Mouse (Mus musculus) brain, embryonic 18.5 days (tissue): ENCODE measurements at regions not wholly inside any gene's neighbourhood (a gene's known extent, or its start where the extent isn't known, plus 50 kb on each side); places are given as distances from the start of the nearest gene placed in this dataset.

Source experiments
- DNase-seq: peaks from one replicate; pipeline ENCODE4 v3.0.0-alpha.2; 2012; ENCODE audit warnings: low read depth, low spot score

DNA sequence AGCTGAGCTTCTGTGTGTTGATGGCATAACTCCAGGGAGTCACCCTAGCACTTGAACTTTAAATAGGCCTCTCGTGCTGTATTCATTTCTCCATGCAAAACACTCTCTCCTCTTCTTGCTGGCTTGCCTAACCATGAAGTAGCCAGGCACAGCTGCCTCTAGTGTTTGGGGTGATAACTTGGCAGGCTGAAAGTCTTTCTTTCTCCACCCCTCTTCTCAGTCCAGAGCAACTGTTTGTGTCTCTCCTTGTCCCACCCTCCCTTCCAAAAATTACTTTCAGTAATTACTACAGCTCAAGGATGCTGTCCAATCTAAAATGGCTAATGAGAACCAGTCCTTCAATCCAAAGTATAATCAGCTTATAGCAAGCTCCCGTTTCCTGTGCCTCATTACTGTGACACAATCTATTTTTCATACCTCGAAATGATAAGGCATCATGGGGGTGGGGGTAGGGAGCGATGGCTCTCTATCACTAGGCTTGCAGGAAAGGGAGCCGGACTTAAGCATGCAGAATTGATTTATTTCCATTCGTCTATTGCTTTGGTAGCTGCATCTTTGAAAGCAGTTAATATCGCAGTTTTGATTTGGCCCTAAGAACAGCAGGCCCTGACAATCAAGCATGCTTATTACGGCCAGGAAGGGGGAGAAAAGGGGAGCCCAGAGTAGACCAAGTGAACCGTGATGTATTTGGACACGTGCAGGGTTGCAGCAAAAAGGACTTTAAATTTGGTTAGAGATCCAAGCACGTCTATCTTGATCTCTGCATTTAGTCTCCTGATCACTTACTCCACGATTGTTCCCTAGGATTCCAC, 943.8 kb downstream of the Slc4a3 start:
- no peak for DNase-seq

- no peak for DNase-seq
These were observed 944.7 kb downstream of the Slc4a3 start for GRCm38 (mm10) chr1:76490719-76491118.

DNA sequence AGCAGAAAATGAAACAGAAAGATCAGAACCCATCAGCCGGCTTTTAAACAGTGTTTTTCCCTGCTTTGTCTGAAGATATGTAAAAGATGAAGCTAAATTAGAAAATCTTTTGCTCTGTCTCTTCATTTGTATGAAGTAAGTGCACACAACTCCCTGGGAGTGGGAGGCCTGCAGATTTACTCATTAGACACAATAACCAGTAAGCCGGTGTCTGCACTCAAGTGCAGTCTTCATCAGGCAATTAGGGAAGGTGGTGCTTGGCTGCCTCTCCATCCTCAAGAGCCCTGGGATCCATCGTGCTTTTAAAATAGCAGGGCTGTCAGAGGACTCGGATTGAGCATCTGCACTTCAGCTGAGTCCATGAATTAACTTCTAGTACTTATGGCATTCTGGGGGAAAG, 945.1 kb downstream of the Slc4a3 start:
- DNase-seq, result no peak

GRCm38 (mm10) chr1:76505150-76505549, 959.1 kb downstream of the Slc4a3 start:
- DNase-seq, result no peak

- DNase-seq, result no peak
These were observed 962.8 kb downstream of the Slc4a3 start for GRCm38 (mm10) chr1:76508821-76509220.

DNA sequence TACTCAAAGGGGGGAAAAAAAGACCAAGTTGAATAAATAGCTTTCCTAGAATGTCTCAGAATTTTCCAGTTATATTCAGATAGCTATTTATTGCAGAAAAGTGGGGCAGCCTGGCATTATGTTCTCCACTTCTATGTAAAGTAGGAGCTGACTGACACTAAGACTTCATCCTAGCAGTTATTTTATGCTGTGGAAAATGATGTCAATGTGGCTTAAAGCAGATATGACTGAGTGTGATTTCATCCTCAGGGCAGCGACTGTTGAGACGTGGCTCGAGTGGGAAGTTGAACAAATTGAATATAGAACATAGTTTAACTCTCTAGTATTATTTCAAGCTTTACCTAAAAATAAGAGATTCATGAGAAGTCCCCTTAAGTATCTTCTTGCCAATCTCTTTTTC, 963.4 kb downstream of the Slc4a3 start:
- no peak for DNase-seq

DNA sequence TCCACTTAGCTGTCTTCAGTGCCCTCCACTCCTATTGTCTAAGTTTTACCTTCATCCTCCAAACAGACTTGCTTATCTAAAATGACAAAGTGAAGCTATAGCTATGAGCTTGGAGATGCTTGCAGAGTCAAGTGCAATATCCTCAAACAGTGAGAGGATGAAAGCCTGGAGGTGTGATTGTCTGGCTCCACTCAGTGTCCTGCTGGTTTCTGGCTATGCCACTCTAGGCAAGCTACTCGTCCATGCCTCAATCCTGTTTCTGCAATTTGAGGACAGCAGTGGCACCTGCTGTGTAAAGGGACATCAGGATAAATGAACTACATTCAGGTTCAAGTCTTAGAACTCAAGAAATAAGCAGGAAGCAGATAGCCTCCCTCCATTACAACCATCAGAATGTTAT, 966.1 kb downstream of the Slc4a3 start:
- DNase-seq, result no peak

DNA sequence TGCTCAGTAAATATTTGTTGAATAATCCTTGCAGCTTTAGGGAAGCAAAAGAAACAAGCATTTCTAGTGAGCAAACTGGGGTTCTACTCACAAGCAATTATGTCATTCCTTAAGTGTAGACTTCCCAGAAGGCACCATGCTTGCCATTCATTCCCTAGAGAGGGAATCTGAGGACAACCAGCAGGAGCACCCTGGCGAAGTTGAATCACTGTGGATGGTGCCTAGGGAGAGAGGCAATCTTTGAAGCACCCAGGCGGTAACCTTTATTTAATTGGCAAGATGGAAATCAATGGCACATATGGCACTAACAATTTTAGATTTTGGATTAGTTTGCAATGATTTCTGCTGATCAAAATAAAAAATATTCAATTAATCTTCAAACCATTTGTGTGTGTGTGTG, 967.4 kb downstream of the Slc4a3 start:
- DNase-seq, result no peak

DNA sequence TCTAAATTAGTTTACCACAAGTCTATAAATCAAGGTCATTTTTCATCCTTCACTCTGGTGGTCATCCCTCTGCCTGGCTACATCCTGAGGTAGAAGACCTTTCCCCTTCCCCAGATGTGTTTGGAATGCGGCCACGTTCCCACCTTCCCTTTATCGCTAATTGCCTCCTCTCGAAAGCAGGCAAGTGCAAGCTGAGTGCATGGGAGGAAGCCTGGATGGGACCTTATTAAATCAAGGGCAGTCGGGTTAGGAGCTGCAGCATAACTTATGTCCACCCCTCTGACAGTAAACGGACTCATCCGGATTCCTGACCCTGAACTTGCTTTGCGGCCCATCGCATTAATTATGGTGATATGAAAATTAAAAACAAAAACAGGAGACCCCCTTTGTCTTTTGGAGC, 983.5 kb downstream of the Slc4a3 start:
- DNase-seq, result no peak

- DNase-seq, result no peak
These were observed 984.3 kb downstream of the Slc4a3 start for GRCm38 (mm10) chr1:76530342-76530741.

- DNase-seq, result no peak
These were observed 979.3 kb downstream of the Epha4 start for GRCm38 (mm10) chr1:76535522-76535956.

- DNase-seq, result no peak
These were observed 974.4 kb downstream of the Epha4 start for GRCm38 (mm10) chr1:76540529-76540928.

GRCm38 (mm10) chr1:76550876-76551275, 964.0 kb downstream of the Epha4 start:
- no peak for DNase-seq

DNA sequence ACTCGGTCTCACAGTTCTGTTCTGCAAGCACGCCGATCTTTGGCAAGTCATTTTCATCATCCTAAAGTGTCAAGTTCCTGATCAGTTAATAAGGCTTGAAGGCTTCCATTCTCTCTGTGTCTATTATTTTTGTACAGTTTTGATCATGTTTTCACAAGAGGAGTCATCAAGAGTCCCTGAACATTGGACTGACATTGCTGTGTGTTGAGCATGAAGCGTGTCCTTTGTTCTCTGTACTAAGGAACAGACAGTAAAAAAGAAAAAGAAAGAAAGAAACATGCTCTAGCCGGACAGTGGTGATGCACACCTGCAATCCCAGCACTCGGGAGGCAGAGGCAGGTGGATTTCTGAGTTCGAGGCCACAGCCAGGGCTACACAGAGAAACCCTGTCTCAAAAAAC, 955.4 kb downstream of the Epha4 start:
- no peak for DNase-seq

DNA sequence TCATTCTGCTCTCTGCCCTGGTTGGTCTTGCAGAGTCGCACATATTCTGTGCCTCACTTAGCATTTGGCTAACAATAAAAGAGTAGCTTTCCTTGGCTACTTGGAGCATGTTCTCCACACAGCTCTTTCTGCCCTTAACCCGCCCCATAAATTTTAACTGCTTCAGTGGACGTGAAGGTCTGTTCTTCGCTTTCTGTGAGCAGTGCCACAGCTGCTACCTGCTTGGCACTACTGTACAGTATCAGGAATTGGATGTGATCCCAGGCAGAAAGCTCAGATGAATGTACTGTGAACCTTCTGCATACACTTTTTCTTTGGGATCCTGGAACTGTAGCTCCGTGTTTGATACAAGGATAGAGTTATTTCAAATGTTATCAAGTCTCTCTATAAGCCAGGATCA, 939.4 kb downstream of the Epha4 start:
- peak; percentile 16 for DNase-seq

GRCm38 (mm10) chr1:76585921-76586320, 929.0 kb downstream of the Epha4 start:
- no peak for DNase-seq

DNA sequence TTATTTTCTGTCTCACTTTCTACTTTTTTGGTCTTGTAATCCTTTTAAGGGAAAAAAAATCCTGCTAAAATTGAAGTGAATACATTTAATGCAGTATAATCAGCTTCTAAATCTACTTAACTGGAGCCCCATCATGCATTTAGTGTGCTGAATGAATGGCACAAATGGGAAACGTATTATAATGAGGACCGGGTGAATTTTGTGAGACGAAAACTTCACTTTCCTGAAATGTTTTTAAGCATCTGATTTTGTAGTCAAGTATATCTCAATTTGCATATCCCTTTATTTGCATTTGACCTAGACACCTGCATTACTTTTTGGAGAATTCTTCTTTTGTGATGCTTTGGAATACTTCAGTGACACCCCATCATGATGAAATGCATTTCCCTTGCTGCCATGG, 889.1 kb downstream of the Epha4 start:
- no peak for DNase-seq

DNA sequence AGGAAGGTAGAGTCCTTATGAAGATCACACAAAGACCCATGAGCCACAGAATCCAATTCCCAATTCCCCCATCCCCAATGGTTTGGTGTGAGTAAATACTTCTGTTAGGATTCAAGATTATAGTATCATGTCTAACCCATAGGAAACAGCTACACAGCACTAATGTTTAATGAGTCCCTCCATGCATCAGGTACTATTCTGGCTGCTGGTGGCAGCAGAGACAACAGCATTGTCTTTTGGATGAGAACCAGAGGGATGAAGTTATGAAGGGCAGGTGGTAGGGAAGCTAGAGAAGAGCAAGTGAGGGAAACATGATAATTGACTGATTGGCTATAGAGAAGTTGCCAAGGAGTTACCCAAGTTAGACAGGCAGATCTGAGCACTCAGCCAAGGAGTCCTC, 885.0 kb downstream of the Epha4 start:
- DNase-seq, result no peak

DNA sequence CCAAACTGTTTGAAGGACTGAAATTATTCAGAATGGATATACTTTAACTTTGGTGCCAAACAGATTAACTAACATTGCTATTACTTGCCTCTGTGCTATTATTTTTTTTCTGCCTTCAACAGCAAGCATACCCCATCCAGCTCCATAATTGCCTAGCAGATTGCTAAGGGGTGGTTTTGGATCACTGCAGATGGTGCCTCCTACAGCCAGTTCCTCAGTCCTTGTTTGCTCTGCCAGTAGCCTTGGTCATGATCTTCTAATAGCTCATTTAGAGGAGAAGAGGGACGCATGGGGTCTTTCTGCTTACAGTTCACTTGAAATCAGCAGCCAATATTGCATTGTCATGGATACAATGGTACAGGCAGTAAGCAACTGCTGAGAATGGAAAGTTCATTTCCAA, 880.8 kb downstream of the Epha4 start:
- no peak for DNase-seq

- no peak for DNase-seq
These were observed 877.4 kb downstream of the Epha4 start for GRCm38 (mm10) chr1:76637268-76638009.

DNA sequence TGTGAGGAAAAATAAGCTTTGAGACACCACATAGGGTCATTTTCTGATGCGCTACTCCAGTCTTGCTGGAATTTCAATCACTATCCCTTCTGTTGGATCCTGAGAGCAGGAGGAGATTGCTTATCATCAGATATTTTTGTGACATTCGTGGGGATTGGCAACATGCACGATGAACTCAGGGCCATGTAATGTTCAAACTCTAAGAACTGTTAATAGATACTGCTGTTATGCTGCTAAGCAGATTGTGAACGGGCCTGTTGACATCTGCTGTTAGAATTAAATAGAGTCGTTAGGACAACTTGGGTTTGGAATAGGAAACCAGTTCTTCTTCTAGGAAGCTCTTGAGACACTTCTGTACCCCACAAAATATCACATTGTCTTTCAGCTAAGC, 876.9 kb downstream of the Epha4 start:
- DNase-seq, result no peak

GRCm38 (mm10) chr1:76641181-76641711, 873.6 kb downstream of the Epha4 start:
- DNase-seq, result no peak

- no peak for DNase-seq
These were observed 872.2 kb downstream of the Epha4 start for GRCm38 (mm10) chr1:76642703-76643102.
